Mouse (Mus musculus): ENCODE results near the gene Tcf7. TPM values are rescaled to one million over a fixed set of nuclear protein-coding genes. Genes with fewer than 3 reads are reported as not detected.
A peak's percentile ranks its signal among the peaks of the same experiment; 100 is the strongest.

Tcf7 gene
- polyA plus RNA-seq, 1 experiment from 2014 or later = 9.2 TPM

GRCm38 (mm10) chr11:52297352-52297751 is 14.5 kb upstream of the Tcf7 start:
- Histone ChIP-seq H3K9ac (replicated peaks; ENCODE audit: low read length) (no peak overlapping the region), H3K4me1 (ENCODE audit: control insufficient read depth, insufficient read depth, low read length) (no peaks in the 10 kb centered on the region), H3K4me2 (ENCODE audit: low read depth, low read length) (no peak overlapping the region), H3K36me3 (replicated peaks; ENCODE audit: control insufficient read depth, insufficient read depth, low read depth, low read length) (no peaks in the 10 kb centered on the region), H3K27ac (replicated peaks; ENCODE audit: low read depth, low read length) (no peak overlapping the region), H3K9me3 (replicated peaks; ENCODE audit: control insufficient read depth, low read length) (no peaks in the 10 kb centered on the region), H3K27me3 (ENCODE audit: control insufficient read depth, insufficient read depth, low read length) (no peaks in the 10 kb centered on the region), H3K4me3 (ENCODE audit: low read depth, low read length) (no peak overlapping the region)
- WGBS = 14% methylated on average over 9 of the region's 9 CpGs
- DNase-seq (ENCODE audit: low spot score) (peak; percentile 79), ATAC-seq (replicated peaks; ENCODE audit: insufficient number of reproducible peaks, low FRiP score, low TSS enrichment, low read depth) (no peak)

- Histone ChIP-seq H3K9me3 (replicated peaks; ENCODE audit: control insufficient read depth, low read length) (no peaks in the 10 kb centered on the region), H3K4me1 (ENCODE audit: control insufficient read depth, insufficient read depth, low read length) (no peaks in the 10 kb centered on the region), H3K4me3 (ENCODE audit: low read depth, low read length) (no peak overlapping the region), H3K27ac (replicated peaks; ENCODE audit: low read depth, low read length) (no peak overlapping the region), H3K4me2 (ENCODE audit: low read depth, low read length) (no peak overlapping the region), H3K9ac (replicated peaks; ENCODE audit: low read length) (no peak overlapping the region), H3K36me3 (replicated peaks; ENCODE audit: control insufficient read depth, insufficient read depth, low read depth, low read length) (no peaks in the 10 kb centered on the region), H3K27me3 (ENCODE audit: control insufficient read depth, insufficient read depth, low read length) (no peaks in the 10 kb centered on the region)
- ATAC-seq (replicated peaks; ENCODE audit: insufficient number of reproducible peaks, low FRiP score, low TSS enrichment, low read depth) (no peak), DNase-seq (ENCODE audit: low spot score) (no peak)
- 85% methylated on average over 9 of the region's 9 CpGs for WGBS
Measured at GRCm38 (mm10) chr11:52294103-52294502, 11.3 kb upstream of the Tcf7 start.

- Histone ChIP-seq H3K4me3 (ENCODE audit: low read depth, low read length) (no peak overlapping the region), H3K4me2 (ENCODE audit: low read depth, low read length) (no peak overlapping the region), H3K27me3 (ENCODE audit: control insufficient read depth, insufficient read depth, low read length) (no peaks in the 10 kb centered on the region), H3K36me3 (replicated peaks; ENCODE audit: control insufficient read depth, insufficient read depth, low read depth, low read length) (no peaks in the 10 kb centered on the region), H3K27ac (replicated peaks; ENCODE audit: low read depth, low read length) (no peak overlapping the region), H3K4me1 (ENCODE audit: control insufficient read depth, insufficient read depth, low read length) (no peaks in the 10 kb centered on the region), H3K9ac (replicated peaks; ENCODE audit: low read length) (no peak overlapping the region), H3K9me3 (replicated peaks; ENCODE audit: control insufficient read depth, low read length) (no peaks in the 10 kb centered on the region)
- ATAC-seq (replicated peaks; ENCODE audit: insufficient number of reproducible peaks, low FRiP score, low TSS enrichment, low read depth) (no peak), DNase-seq (ENCODE audit: low spot score) (no peak)
- WGBS = 71% methylated on average over 6 of the region's 6 CpGs
Measured at GRCm38 (mm10) chr11:52292894-52293293, 10.1 kb upstream of the Tcf7 start.

- no peak for DNase-seq (ENCODE audit: low spot score)
- no peaks in the 10 kb centered on the region for H3K36me3 ChIP-seq (replicated peaks; ENCODE audit: control insufficient read depth, insufficient read depth, low read depth, low read length)
- H3K9ac ChIP-seq (replicated peaks; ENCODE audit: low read length) = no peak overlapping the region; the same call in 1 of the 2 replicates
- no peaks in the 10 kb centered on the region for H3K27me3 ChIP-seq (ENCODE audit: control insufficient read depth, insufficient read depth, low read length)
- no peaks in the 10 kb centered on the region for H3K4me1 ChIP-seq (ENCODE audit: control insufficient read depth, insufficient read depth, low read length)
- no peak overlapping the region for H3K4me3 ChIP-seq (ENCODE audit: low read depth, low read length)
- no peak for ATAC-seq (replicated peaks; ENCODE audit: insufficient number of reproducible peaks, low FRiP score, low TSS enrichment, low read depth)
- WGBS = 77% methylated on average over 7 of the region's 7 CpGs
- H3K4me2 ChIP-seq (ENCODE audit: low read depth, low read length) = no peak overlapping the region
- H3K9me3 ChIP-seq (replicated peaks; ENCODE audit: control insufficient read depth, low read length) = no peaks in the 10 kb centered on the region
- no peak overlapping the region for H3K27ac ChIP-seq (replicated peaks; ENCODE audit: low read depth, low read length)
Measured at GRCm38 (mm10) chr11:52292346-52292745, 9.5 kb upstream of the Tcf7 start.

- Histone ChIP-seq H3K27ac (replicated peaks; ENCODE audit: low read depth, low read length) (no peak overlapping the region), H3K4me2 (ENCODE audit: low read depth, low read length) (no peak overlapping the region), H3K9me3 (replicated peaks; ENCODE audit: control insufficient read depth, low read length) (no peaks in the 10 kb centered on the region), H3K4me1 (ENCODE audit: control insufficient read depth, insufficient read depth, low read length) (peaks cover 13% of the 10 kb centered on the region), H3K36me3 (replicated peaks; ENCODE audit: control insufficient read depth, insufficient read depth, low read depth, low read length) (no peaks in the 10 kb centered on the region), H3K9ac (replicated peaks; ENCODE audit: low read length) (no peak overlapping the region), H3K4me3 (ENCODE audit: low read depth, low read length) (no peak overlapping the region), H3K27me3 (ENCODE audit: control insufficient read depth, insufficient read depth, low read length) (peaks cover 21% of the 10 kb centered on the region)
- WGBS = 12% methylated on average over 4 of the region's 4 CpGs
- DNase-seq (ENCODE audit: low spot score) = peak; percentile 63
- ATAC-seq (replicated peaks; ENCODE audit: insufficient number of reproducible peaks, low FRiP score, low TSS enrichment, low read depth) = no peak
Measured at GRCm38 (mm10) chr11:52286958-52287305, 4.1 kb upstream of the Tcf7 start.

DNA sequence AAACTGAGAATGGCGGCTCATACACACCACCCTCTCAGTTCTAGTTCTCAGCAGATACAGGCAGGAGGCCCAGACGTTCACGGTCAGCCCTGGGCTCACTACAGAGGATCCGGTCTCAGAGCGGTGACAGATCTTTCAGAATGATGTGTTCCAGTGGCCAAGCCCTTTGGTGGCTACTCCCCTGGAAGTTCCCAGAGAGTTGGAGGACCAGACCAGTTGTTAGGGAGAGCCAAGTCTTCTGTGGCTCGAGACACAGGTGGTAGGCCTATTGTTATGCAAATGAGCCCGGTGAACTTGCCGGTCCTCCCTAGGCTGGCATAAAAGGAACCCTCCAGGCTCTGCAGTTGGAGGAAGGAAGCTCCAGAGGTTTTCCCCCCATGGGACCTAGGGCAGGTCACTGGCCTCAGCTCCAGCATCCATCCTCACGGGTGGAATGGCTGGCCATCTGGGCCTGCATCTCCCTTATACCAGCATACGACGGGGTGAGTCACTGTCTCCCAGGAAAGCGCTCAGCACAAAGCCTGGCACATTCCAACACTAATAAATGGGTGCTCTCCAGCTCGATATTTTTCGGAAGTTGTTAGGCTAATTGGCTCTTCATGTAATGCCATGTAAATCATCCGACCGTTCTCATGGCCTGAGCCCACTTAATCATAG is 3.6 kb upstream of the Tcf7 start:
- Histone ChIP-seq H3K4me1 (ENCODE audit: control insufficient read depth, insufficient read depth, low read length) (peaks cover 13% of the 10 kb centered on the region), H3K9ac (replicated peaks; ENCODE audit: low read length) (no peak overlapping the region), H3K4me3 (ENCODE audit: low read depth, low read length) (no peak overlapping the region), H3K36me3 (replicated peaks; ENCODE audit: control insufficient read depth, insufficient read depth, low read depth, low read length) (no peaks in the 10 kb centered on the region), H3K9me3 (replicated peaks; ENCODE audit: control insufficient read depth, low read length) (no peaks in the 10 kb centered on the region), H3K4me2 (ENCODE audit: low read depth, low read length) (no peak overlapping the region), H3K27ac (replicated peaks; ENCODE audit: low read depth, low read length) (no peak overlapping the region), H3K27me3 (ENCODE audit: control insufficient read depth, insufficient read depth, low read length) (peaks cover 21% of the 10 kb centered on the region)
- WGBS = 10% methylated on average over 16 of the region's 16 CpGs
- ATAC-seq (replicated peaks; ENCODE audit: insufficient number of reproducible peaks, low FRiP score, low TSS enrichment, low read depth) (no peak), DNase-seq (ENCODE audit: low spot score) (no peak)

GRCm38 (mm10) chr11:52283596-52284571 is 1.1 kb upstream of the Tcf7 start:
- Histone ChIP-seq H3K36me3 (replicated peaks; ENCODE audit: control insufficient read depth, insufficient read depth, low read depth, low read length) (no peaks in the 10 kb centered on the region), H3K9ac (replicated peaks; ENCODE audit: low read length) (no peak overlapping the region; the same call in 1 of the 2 replicates), H3K4me3 (ENCODE audit: low read depth, low read length) (peak overlapping the region; percentile 64), H3K4me1 (ENCODE audit: control insufficient read depth, insufficient read depth, low read length) (peaks cover 13% of the 10 kb centered on the region), H3K27ac (replicated peaks; ENCODE audit: low read depth, low read length) (no peak overlapping the region), H3K4me2 (ENCODE audit: low read depth, low read length) (peak overlapping the region; percentile 98), H3K27me3 (ENCODE audit: control insufficient read depth, insufficient read depth, low read length) (peaks cover 21% of the 10 kb centered on the region), H3K9me3 (replicated peaks; ENCODE audit: control insufficient read depth, low read length) (no peaks in the 10 kb centered on the region)
- DNase-seq (ENCODE audit: low spot score) (peak; percentile 68), ATAC-seq (replicated peaks; ENCODE audit: insufficient number of reproducible peaks, low FRiP score, low TSS enrichment, low read depth) (no peak)
- WGBS = 7% methylated on average over 42 of the region's 44 CpGs

GRCm38 (mm10) chr11:52282420-52282773 is 417 bp downstream of the Tcf7 start:
- H3K36me3 ChIP-seq (replicated peaks; ENCODE audit: control insufficient read depth, insufficient read depth, low read depth, low read length) = no peaks in the 10 kb centered on the region
- ATAC-seq (replicated peaks; ENCODE audit: insufficient number of reproducible peaks, low FRiP score, low TSS enrichment, low read depth) (no peak), DNase-seq (ENCODE audit: low spot score) (peak; percentile 43)
- H3K4me2 ChIP-seq (ENCODE audit: low read depth, low read length) = peak overlapping the region; percentile 98
- H3K27me3 ChIP-seq (ENCODE audit: control insufficient read depth, insufficient read depth, low read length) = peaks cover 21% of the 10 kb centered on the region
- under 1% methylated on average over 19 of the region's 19 CpGs for WGBS
- H3K4me1 ChIP-seq (ENCODE audit: control insufficient read depth, insufficient read depth, low read length) = peaks cover 13% of the 10 kb centered on the region
- no peak overlapping the region for H3K27ac ChIP-seq (replicated peaks; ENCODE audit: low read depth, low read length)
- peak overlapping the region; percentile 67 for H3K9ac ChIP-seq (replicated peaks; ENCODE audit: low read length)
- H3K4me3 ChIP-seq (ENCODE audit: low read depth, low read length) = peak overlapping the region; percentile 64
- H3K9me3 ChIP-seq (replicated peaks; ENCODE audit: control insufficient read depth, low read length) = no peaks in the 10 kb centered on the region
